ENCODE assay signal across 20 mouse cellular contexts in the genomic region with DNA sequence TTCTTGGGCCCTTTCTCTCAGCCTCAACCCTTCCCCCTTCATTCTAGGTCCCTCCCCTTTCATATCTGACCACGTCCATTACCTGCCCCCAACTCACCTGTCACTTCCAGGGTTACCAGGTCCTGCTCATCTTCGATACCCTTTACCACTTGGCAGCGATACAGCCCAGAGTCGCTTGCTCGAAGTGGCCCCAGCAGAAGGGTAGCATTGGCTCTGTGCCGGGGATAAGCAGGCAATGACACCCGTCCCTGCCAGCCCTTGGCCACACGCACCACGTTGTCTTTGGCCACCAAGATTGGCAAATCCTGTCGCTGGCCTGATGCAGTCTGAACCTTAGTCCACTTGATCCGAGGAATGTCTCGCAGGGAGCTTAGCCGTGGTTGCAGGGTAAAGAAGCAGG. TPM values are rescaled to one million over a fixed set of nuclear protein-coding genes. Genes with fewer than 3 reads are reported as not detected.
A peak's percentile ranks its signal among the peaks of the same experiment; 100 is the strongest.
DNase-seq lines count a peak whose midpoint lies in the region; ATAC-seq lines count a peak whose summit lies in the region.
"Had no signal": no experiment of that assay in that cellular context is flagged by ENCODE, and none has a peak within 500 bp of the region (broad histone marks: within the 10 kb centered on the region; RNA-seq: fewer than 3 reads in every experiment).

No protein-coding gene starts in this region.

- no peaks in the 10 kb centered on the region for H3K9me3 ChIP-seq in forebrain, embryonic 14.5 days (replicated peaks; ENCODE audit: control insufficient read depth, low read length)
- no peaks in the 10 kb centered on the region for H3K9me3 ChIP-seq in forebrain, embryonic 12.5 days
- H3K9me3 ChIP-seq in midbrain, embryonic 11.5 days (ENCODE audit: control insufficient read depth, low read length): no peaks in the 10 kb centered on the region
- H3K9me3 ChIP-seq in midbrain, embryonic 15.5 days: no peaks in the 10 kb centered on the region
- H3K9me3 ChIP-seq: embryonic facial prominence, embryonic 10.5 days; heart, embryonic 13.5 days; intestine, embryonic 15.5 days had no signal

- no peak overlapping the region for H3K4me3 ChIP-seq in forebrain, embryonic 14.5 days (ENCODE audit: low read depth, low read length)
- H3K4me3 ChIP-seq in forebrain, embryonic 12.5 days (replicated peaks): no peak overlapping the region
- H3K4me3 ChIP-seq in midbrain, embryonic 11.5 days (ENCODE audit: low read depth, low read length): no peak overlapping the region
- H3K4me3 ChIP-seq in midbrain, embryonic 15.5 days: no peak overlapping the region
- H3K4me3 ChIP-seq: embryonic facial prominence, embryonic 10.5 days; heart, embryonic 13.5 days; intestine, embryonic 15.5 days had no signal

- 73% methylated on average over 13 of the region's 13 CpGs for WGBS in forebrain, embryonic 14.5 days
- 78% methylated on average over 13 of the region's 13 CpGs for WGBS in forebrain, embryonic 12.5 days
- WGBS in midbrain, embryonic 11.5 days: 67% methylated on average over 13 of the region's 13 CpGs
- 70% methylated on average over 13 of the region's 13 CpGs for WGBS in midbrain, embryonic 15.5 days

- H3K27me3 ChIP-seq in forebrain, embryonic 14.5 days (replicated peaks; ENCODE audit: control insufficient read depth, insufficient read depth, low read length): 0 out of 2 replicates have a peak, but pooled peaks cover 8% of the 10 kb centered on the region
- H3K27me3 ChIP-seq in forebrain, embryonic 12.5 days: peaks cover 87% of the 10 kb centered on the region
- H3K27me3 ChIP-seq in midbrain, embryonic 11.5 days (ENCODE audit: control insufficient read depth, insufficient read depth, low read length): peaks cover 54% of the 10 kb centered on the region
- H3K27me3 ChIP-seq in midbrain, embryonic 15.5 days (replicated peaks): 0 out of 2 replicates have a peak, but pooled peaks cover 4% of the 10 kb centered on the region

- peak; percentile 28 for DNase-seq in adrenal gland, postnatal 10 days
- DNase-seq in adrenal gland, postnatal 4 days (ENCODE audit: low spot score in 2 of 2): no peak
- no peak for DNase-seq in forebrain, embryonic 14.5 days (ENCODE audit: low spot score)
- peak; percentile 35 for DNase-seq in midbrain, embryonic 11.5 days (ENCODE audit: low spot score, missing footprints)
- no peak for DNase-seq in right cerebral cortex, postnatal 10 days (ENCODE audit: low spot score in 2 of 2)
- DNase-seq: B cell, adult 2 months; cerebellum, adult 18-20 months; cerebellum, adult 9-11 months; gastrocnemius, postnatal 36 days; heart, adult 11 months; heart, postnatal 4 days; kidney, adult 18-20 months had no signal

- H3K27ac ChIP-seq in forebrain, embryonic 14.5 days (ENCODE audit: low read depth, low read length): no peak overlapping the region
- H3K27ac ChIP-seq in forebrain, embryonic 12.5 days: no peak overlapping the region
- no peak overlapping the region for H3K27ac ChIP-seq in midbrain, embryonic 11.5 days (ENCODE audit: low read depth, low read length)
- no peak overlapping the region for H3K27ac ChIP-seq in midbrain, embryonic 15.5 days
- H3K27ac ChIP-seq: embryonic facial prominence, embryonic 10.5 days; heart, embryonic 13.5 days; hindbrain, embryonic 14.5 days; intestine, embryonic 15.5 days had no signal

- peaks cover 21% of the 10 kb centered on the region for H3K4me1 ChIP-seq in forebrain, embryonic 14.5 days (ENCODE audit: control insufficient read depth, insufficient read depth, low read length)
- H3K4me1 ChIP-seq in forebrain, embryonic 12.5 days: peaks cover 47% of the 10 kb centered on the region
- peaks cover 17% of the 10 kb centered on the region for H3K4me1 ChIP-seq in midbrain, embryonic 11.5 days (ENCODE audit: control insufficient read depth, insufficient read depth, low read length)
- H3K4me1 ChIP-seq in midbrain, embryonic 15.5 days: peaks cover 54% of the 10 kb centered on the region
- H3K4me1 ChIP-seq: heart, embryonic 13.5 days had no signal

- no peak overlapping the region for H3K4me2 ChIP-seq in forebrain, embryonic 14.5 days (ENCODE audit: low read length)
- H3K4me2 ChIP-seq in forebrain, embryonic 12.5 days: no peak overlapping the region
- no peak overlapping the region for H3K4me2 ChIP-seq in midbrain, embryonic 11.5 days
- no peak overlapping the region for H3K4me2 ChIP-seq in midbrain, embryonic 15.5 days
- H3K4me2 ChIP-seq: heart, embryonic 13.5 days; hindbrain, embryonic 14.5 days; intestine, embryonic 15.5 days had no signal

- peaks cover 69% of the 10 kb centered on the region for H3K36me3 ChIP-seq in forebrain, embryonic 14.5 days (ENCODE audit: control insufficient read depth, insufficient read depth, low read length)
- H3K36me3 ChIP-seq in forebrain, embryonic 12.5 days (replicated peaks): peaks cover 65% of the 10 kb centered on the region
- H3K36me3 ChIP-seq in midbrain, embryonic 11.5 days (ENCODE audit: control insufficient read depth, insufficient read depth, low read length): peaks cover 7% of the 10 kb centered on the region; the same call in 1 of the 2 replicates
- peaks cover 29% of the 10 kb centered on the region for H3K36me3 ChIP-seq in midbrain, embryonic 15.5 days (replicated peaks)
- H3K36me3 ChIP-seq: embryonic facial prominence, embryonic 10.5 days; heart, embryonic 13.5 days; intestine, embryonic 15.5 days had no signal

- H3K9ac ChIP-seq in forebrain, embryonic 14.5 days (ENCODE audit: low read length): 0 out of 2 replicates have a peak overlapping the region, but pooled peaks have one; percentile 1
- no peak overlapping the region for H3K9ac ChIP-seq in forebrain, embryonic 12.5 days
- H3K9ac ChIP-seq in midbrain, embryonic 11.5 days (ENCODE audit: low read length): no peak overlapping the region
- no peak overlapping the region for H3K9ac ChIP-seq in midbrain, embryonic 15.5 days
- H3K9ac ChIP-seq: heart, embryonic 13.5 days; hindbrain, embryonic 14.5 days; intestine, embryonic 15.5 days had no signal

- ATAC-seq in forebrain, embryonic 14.5 days: no peak
- ATAC-seq in forebrain, embryonic 12.5 days (ENCODE audit: low FRiP score): no peak
- ATAC-seq in midbrain, embryonic 11.5 days (ENCODE audit: low FRiP score): no peak
- no peak for ATAC-seq in midbrain, embryonic 15.5 days (replicated peaks)
- ATAC-seq: CD4-positive, CD25-positive, alpha-beta regulatory T cell, adult 4 months; intestine, embryonic 15.5 days had no signal

RNA-seq across cellular contexts. Expression of a gene that starts 5.8 kb away (rescaled TPM):
- 1 to 10 TPM in 1 of 2 experiments, under 1 TPM in 1; 0.81 to 1.2 TPM for total RNA-seq in adrenal gland, postnatal 10 days (2021)
- 1 to 10 TPM; 2.4 to 3.6 TPM for total RNA-seq in adrenal gland, postnatal 4 days (2021)
- 75.4 and 94.1 TPM in 2 replicates for polyA plus RNA-seq in forebrain, embryonic 14.5 days (2014; fragmentation: Nextera tagmentation; extraction: Ambion mirVana)
- polyA plus RNA-seq in forebrain, embryonic 12.5 days (2016; fragmentation: Nextera tagmentation; extraction: Ambion mirVana): 84.2 and 104 TPM in 2 replicates
- polyA plus RNA-seq in midbrain, embryonic 11.5 days (2014; fragmentation: Nextera tagmentation; extraction: Ambion mirVana): 47.2 and 52.4 TPM in 2 replicates
- polyA plus RNA-seq in midbrain, embryonic 15.5 days (2015; fragmentation: Nextera tagmentation; extraction: Ambion mirVana): 186 and 193 TPM in 2 replicates
- total RNA-seq: gastrocnemius, postnatal 36 days; MEL had no signal
- polyA plus RNA-seq: CD4-positive, CD25-positive, alpha-beta regulatory T cell, adult 4 months had no signal

RNA-seq across cellular contexts. Expression of a gene that starts 16.2 kb away (rescaled TPM):
- 10 to 100 TPM; 15.7 to 16.1 TPM for total RNA-seq in adrenal gland, postnatal 10 days (2021)
- total RNA-seq in adrenal gland, postnatal 4 days (2021): 10 to 100 TPM; 23.6 to 26.0 TPM
- 41.4 and 46.0 TPM in 2 replicates for polyA plus RNA-seq in forebrain, embryonic 14.5 days (2014; fragmentation: Nextera tagmentation; extraction: Ambion mirVana)
- polyA plus RNA-seq in forebrain, embryonic 12.5 days (2016; fragmentation: Nextera tagmentation; extraction: Ambion mirVana): 27.8 and 28.3 TPM in 2 replicates
- 14.3 and 16.9 TPM in 2 replicates for polyA plus RNA-seq in midbrain, embryonic 11.5 days (2014; fragmentation: Nextera tagmentation; extraction: Ambion mirVana)
- polyA plus RNA-seq in midbrain, embryonic 15.5 days (2015; fragmentation: Nextera tagmentation; extraction: Ambion mirVana): 36.7 and 39.1 TPM in 2 replicates

RNA-seq across cellular contexts. Expression of a gene that starts 24.1 kb away (rescaled TPM):
- total RNA-seq in adrenal gland, postnatal 10 days (2021): 10 to 100 TPM; 18.0 to 23.9 TPM
- 10 to 100 TPM; 15.9 to 18.9 TPM for total RNA-seq in adrenal gland, postnatal 4 days (2021)
- 8.7 and 9.2 TPM in 2 replicates for polyA plus RNA-seq in forebrain, embryonic 14.5 days (2014; fragmentation: Nextera tagmentation; extraction: Ambion mirVana)
- polyA plus RNA-seq in forebrain, embryonic 12.5 days (2016; fragmentation: Nextera tagmentation; extraction: Ambion mirVana): 14.3 and 16.7 TPM in 2 replicates
- polyA plus RNA-seq in midbrain, embryonic 11.5 days (2014; fragmentation: Nextera tagmentation; extraction: Ambion mirVana): 10.8 and 11.7 TPM in 2 replicates
- 13.4 and 14.2 TPM in 2 replicates for polyA plus RNA-seq in midbrain, embryonic 15.5 days (2015; fragmentation: Nextera tagmentation; extraction: Ambion mirVana)

RNA-seq across cellular contexts. Expression of a gene that starts 24.4 kb away (rescaled TPM):
- total RNA-seq in adrenal gland, postnatal 10 days (2021): 10 to 100 TPM; 45.0 to 48.5 TPM
- total RNA-seq in adrenal gland, postnatal 4 days (2021): 10 to 100 TPM; 55.5 to 56.4 TPM
- polyA plus RNA-seq in forebrain, embryonic 14.5 days (2014; fragmentation: Nextera tagmentation; extraction: Ambion mirVana): 66.2 and 76.7 TPM in 2 replicates
- polyA plus RNA-seq in forebrain, embryonic 12.5 days (2016; fragmentation: Nextera tagmentation; extraction: Ambion mirVana): 35.0 and 36.1 TPM in 2 replicates
- polyA plus RNA-seq in midbrain, embryonic 11.5 days (2014; fragmentation: Nextera tagmentation; extraction: Ambion mirVana): 37.4 and 41.3 TPM in 2 replicates
- polyA plus RNA-seq in midbrain, embryonic 15.5 days (2015; fragmentation: Nextera tagmentation; extraction: Ambion mirVana): 59.1 and 64.8 TPM in 2 replicates

RNA-seq across cellular contexts. Expression of a gene that starts 24.6 kb away (rescaled TPM):
- total RNA-seq in adrenal gland, postnatal 10 days (2021): under 1 TPM; 0.36 to 0.54 TPM
- total RNA-seq in adrenal gland, postnatal 4 days (2021): 1 to 10 TPM; 1.5 to 1.6 TPM
- 0.30 and 0.77 TPM in 2 replicates for polyA plus RNA-seq in forebrain, embryonic 14.5 days (2014; fragmentation: Nextera tagmentation; extraction: Ambion mirVana)
- polyA plus RNA-seq in forebrain, embryonic 12.5 days (2016; fragmentation: Nextera tagmentation; extraction: Ambion mirVana): 1.6 and 2.5 TPM in 2 replicates
- 0.23 and 0.40 TPM in 2 replicates for polyA plus RNA-seq in midbrain, embryonic 11.5 days (2014; fragmentation: Nextera tagmentation; extraction: Ambion mirVana)
- polyA plus RNA-seq in midbrain, embryonic 15.5 days (2015; fragmentation: Nextera tagmentation; extraction: Ambion mirVana): 0.37 and 0.56 TPM in 2 replicates

Comparison
In these comparisons a context has a peak if more than half of its experiments do, and no peak if none do; other contexts are left out.
1. DNase-seq: peak in adrenal gland, postnatal 10 days (single experiment) and midbrain, embryonic 11.5 days (single experiment); none in adrenal gland, postnatal 4 days (0 of 2), forebrain, embryonic 14.5 days (single experiment) and right cerebral cortex, postnatal 10 days (0 of 2).